Mouse (Mus musculus) kidney, embryonic 16.5 days (tissue): ENCODE measurements at regions not wholly inside any gene's neighbourhood (a gene's known extent, or its start where the extent isn't known, plus 50 kb on each side); places are given as distances from the start of the nearest gene placed in this dataset.
A peak's percentile ranks its signal among the peaks of the same experiment; 100 is the strongest.

ENCODE experiments used
- ATAC-seq: fragments of 200-750 bp; cut with Nextera tagmentation; 2 replicates; pipeline ENCODE4 v1.8.0; 2017; ENCODE audit warnings: moderate TSS enrichment; ENCODE audit not compliant: low FRiP score, low TSS enrichment
- H3K27ac ChIP-seq: fragments of 300-500 bp; sonication (generic); 2 replicates; pipeline ENCODE4 v1.5.1; 2014; ENCODE audit warnings: low read length
- H3K27me3 ChIP-seq: fragments of 300-500 bp; sonication (generic); 2 replicates; pipeline ENCODE4 v1.6.1; 2014; ENCODE audit warnings: low read length, control low read depth, mixed read lengths; ENCODE audit not compliant: insufficient read depth
- H3K36me3 ChIP-seq: fragments of 300-500 bp; sonication (generic); 2 replicates; pipeline ENCODE4 v1.6.1; 2014; ENCODE audit warnings: low read length, control low read depth, mixed read lengths; ENCODE audit not compliant: insufficient read depth
- H3K4me1 ChIP-seq: fragments of 300-500 bp; sonication (generic); 2 replicates; pipeline ENCODE4 v1.6.1; 2014; ENCODE audit warnings: low read length, control low read depth, mixed read lengths; ENCODE audit not compliant: insufficient read depth
- H3K4me2 ChIP-seq: fragments of 300-500 bp; sonication (generic); replicated peaks from 2 replicates; pipeline ENCODE4 v1.6.1; 2014; ENCODE audit warnings: low read depth, low read length
- H3K4me3 ChIP-seq: fragments of 300-500 bp; sonication (generic); 2 replicates; pipeline ENCODE4 v1.5.1; 2014; ENCODE audit warnings: mild to moderate bottlenecking, low read length
- H3K9ac ChIP-seq: fragments of 300-500 bp; sonication (generic); replicated peaks from 2 replicates; pipeline ENCODE4 v1.6.1; 2014; ENCODE audit warnings: low read length
- H3K9me3 ChIP-seq: fragments of 300-500 bp; sonication (generic); 2 replicates; pipeline ENCODE4 v1.6.1; 2016; ENCODE audit warnings: low read length, control low read depth
- WGBS: fragments of 180-500 bp; shearing (Covaris S2); extraction: QIAGEN DNeasy Blood & Tissue Kit; methylation state at CpG from one replicate; pipeline ENCODE4 v1.1.7; 2014; 5-methylcytosine and 5-hydroxymethylcytosine counted together

DNA sequence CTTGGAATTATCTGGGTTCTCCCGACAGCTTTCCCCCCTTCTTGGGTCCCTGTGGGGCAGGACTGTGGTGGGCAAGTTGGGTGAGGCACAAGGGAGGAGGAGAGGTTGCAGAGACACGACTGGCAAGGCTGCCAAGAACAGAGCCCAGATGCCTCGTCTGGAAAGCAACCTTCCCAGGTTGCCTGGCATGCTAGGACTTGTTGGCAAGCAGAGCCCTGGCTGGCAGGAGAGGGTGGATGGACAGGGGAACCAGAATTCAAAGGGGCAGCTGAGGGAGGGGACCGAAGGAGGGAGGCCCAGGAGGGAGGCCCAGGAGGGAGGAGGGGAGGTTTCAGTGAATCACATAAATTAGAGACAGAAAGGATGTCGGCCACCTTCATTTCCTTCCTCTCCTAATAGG is 274.8 kb downstream of the Sox9 start:
- 0 out of 2 replicates have a peak overlapping the region, but pooled peaks have one; percentile 2 for H3K27ac ChIP-seq
- H3K9me3 ChIP-seq: no peaks in the 10 kb centered on the region
- no peak overlapping the region; the same call in 1 of the 2 replicates for H3K9ac ChIP-seq
- no peaks in the 10 kb centered on the region for H3K36me3 ChIP-seq
- no peaks in the 10 kb centered on the region for H3K27me3 ChIP-seq
- no peak for ATAC-seq
- H3K4me2 ChIP-seq: no peak overlapping the region
- WGBS: 13% methylated on average over 5 of the region's 5 CpGs
- peaks cover 43% of the 10 kb centered on the region for H3K4me1 ChIP-seq
- no peak overlapping the region for H3K4me3 ChIP-seq

DNA sequence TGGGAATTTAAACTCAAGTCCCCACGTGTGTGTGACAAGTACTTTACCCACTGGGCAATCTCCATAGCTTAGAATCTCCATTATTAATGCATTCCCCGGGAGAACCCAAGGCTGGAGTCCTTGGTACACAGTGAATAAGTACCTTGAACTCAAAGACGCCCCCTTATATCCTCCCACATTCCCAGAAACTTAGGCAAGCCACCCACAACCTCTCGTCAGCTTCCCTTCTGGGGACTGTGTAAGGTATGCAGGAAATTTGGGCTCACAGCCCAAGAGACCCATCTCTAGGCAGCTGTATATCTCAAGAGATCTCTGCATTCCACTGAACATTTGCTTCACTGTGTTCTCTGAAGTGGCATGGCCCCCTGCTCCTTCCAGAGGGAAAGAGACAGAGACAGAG is 288.3 kb downstream of the Sox9 start:
- no peak overlapping the region for H3K4me3 ChIP-seq
- no peak overlapping the region for H3K9ac ChIP-seq
- ATAC-seq: no peak
- no peaks in the 10 kb centered on the region for H3K9me3 ChIP-seq
- no peaks in the 10 kb centered on the region for H3K27me3 ChIP-seq
- 0 out of 2 replicates have a peak, but pooled peaks cover under 1% of the 10 kb centered on the region for H3K4me1 ChIP-seq
- no peak overlapping the region for H3K27ac ChIP-seq
- 82% methylated on average over 4 of the region's 4 CpGs for WGBS
- no peak overlapping the region for H3K4me2 ChIP-seq
- H3K36me3 ChIP-seq: no peaks in the 10 kb centered on the region

DNA sequence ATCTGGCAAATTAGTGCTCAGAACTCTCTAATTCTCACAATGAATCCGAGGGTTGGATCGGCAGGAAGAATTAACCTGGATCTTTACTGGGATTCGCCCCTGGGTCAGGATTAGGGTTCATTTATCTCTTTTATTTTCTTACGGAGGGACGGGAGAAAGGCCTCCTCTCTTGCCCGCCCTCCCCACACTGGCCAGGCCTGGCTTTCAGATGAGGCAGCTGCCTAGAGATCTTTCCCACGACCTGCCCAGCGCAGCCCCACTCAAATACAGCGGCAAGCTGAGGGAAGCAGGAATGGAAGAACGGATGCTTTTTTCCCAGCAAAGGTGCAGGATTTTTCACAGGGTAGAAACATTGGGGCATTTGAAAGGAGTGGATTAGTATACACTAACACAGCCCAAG is 289.9 kb downstream of the Sox9 start:
- Histone ChIP-seq H3K4me2 (no peak overlapping the region), H3K4me1 (no peaks in the 10 kb centered on the region), H3K27me3 (no peaks in the 10 kb centered on the region), H3K36me3 (no peaks in the 10 kb centered on the region), H3K9ac (no peak overlapping the region), H3K27ac (no peak overlapping the region), H3K9me3 (0 out of 2 replicates have a peak, but pooled peaks cover 4% of the 10 kb centered on the region), H3K4me3 (no peak overlapping the region)
- ATAC-seq: no peak
- 53% methylated on average over 10 of the region's 10 CpGs for WGBS

DNA sequence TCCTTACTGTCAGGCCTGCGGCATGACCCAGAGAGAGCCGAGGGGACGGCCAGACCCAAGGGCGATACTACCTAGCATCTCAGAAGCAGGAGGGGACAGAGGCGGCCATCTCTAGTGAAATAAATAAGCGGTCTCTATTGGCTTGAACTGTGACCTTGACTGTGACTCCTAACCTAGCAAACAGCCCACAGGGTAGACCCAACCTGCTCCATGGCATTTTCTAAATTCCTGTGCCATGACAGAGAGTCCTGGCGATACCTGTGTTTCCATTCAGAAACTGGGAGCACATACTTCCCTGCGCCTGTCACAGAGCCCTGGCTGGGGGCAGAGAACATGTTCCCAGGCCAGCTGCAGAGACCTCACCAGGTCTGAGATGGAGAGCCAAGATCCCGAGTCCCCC is 292.3 kb downstream of the Sox9 start:
- Histone ChIP-seq H3K4me2 (no peak overlapping the region), H3K4me1 (no peaks in the 10 kb centered on the region), H3K9me3 (0 out of 2 replicates have a peak, but pooled peaks cover 4% of the 10 kb centered on the region), H3K36me3 (no peaks in the 10 kb centered on the region), H3K9ac (no peak overlapping the region), H3K4me3 (no peak overlapping the region), H3K27ac (no peak overlapping the region), H3K27me3 (no peaks in the 10 kb centered on the region)
- WGBS: 83% methylated on average over 9 of the region's 9 CpGs
- no peak for ATAC-seq

DNA sequence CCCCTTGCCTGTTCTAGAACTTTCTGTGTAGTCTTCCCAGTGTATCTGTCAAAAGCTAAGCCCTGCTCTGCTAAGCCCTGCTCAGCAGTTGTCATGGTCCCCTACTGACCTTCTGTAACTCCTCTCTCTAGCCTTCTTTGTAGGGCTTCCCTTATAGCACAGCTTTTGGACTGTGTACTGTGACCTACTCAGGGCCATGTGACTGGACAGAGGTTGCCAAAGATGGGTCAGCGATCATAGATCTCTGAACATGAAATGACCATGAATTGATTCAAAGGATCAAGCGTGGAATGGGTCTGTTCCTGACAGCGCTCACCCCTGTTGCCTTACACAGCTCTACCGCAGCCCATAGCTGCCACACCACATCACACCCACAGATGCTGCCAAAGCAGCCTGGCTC is 294.3 kb downstream of the Sox9 start:
- Histone ChIP-seq H3K4me1 (0 out of 2 replicates have a peak, but pooled peaks cover 3% of the 10 kb centered on the region), H3K36me3 (no peaks in the 10 kb centered on the region), H3K27ac (no peak overlapping the region), H3K9ac (no peak overlapping the region), H3K4me2 (no peak overlapping the region), H3K4me3 (no peak overlapping the region), H3K27me3 (no peaks in the 10 kb centered on the region), H3K9me3 (0 out of 2 replicates have a peak, but pooled peaks cover 4% of the 10 kb centered on the region)
- 95% methylated on average over 4 of the region's 4 CpGs for WGBS
- ATAC-seq: no peak

DNA sequence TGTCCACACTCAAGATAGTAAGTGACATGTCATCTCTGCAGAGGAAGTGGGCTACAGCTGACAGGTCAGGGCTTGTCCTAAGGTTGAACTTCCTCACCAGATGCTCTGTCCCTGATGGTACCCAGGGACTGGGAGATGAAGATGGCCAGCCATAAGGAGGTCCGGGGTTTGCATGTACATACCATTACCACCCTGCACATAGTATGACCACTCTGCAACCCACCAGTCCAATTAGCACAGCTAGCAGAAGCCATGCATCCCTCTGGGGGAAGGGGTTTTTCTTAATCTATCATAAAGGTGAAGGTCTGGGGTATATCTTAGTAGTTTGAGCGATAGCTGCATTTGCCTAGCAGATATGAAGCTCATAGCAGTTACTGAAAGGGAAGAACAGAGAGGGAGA is 298.3 kb downstream of the Sox9 start:
- Histone ChIP-seq H3K4me3 (no peak overlapping the region), H3K27me3 (no peaks in the 10 kb centered on the region), H3K4me1 (peaks cover 3% of the 10 kb centered on the region; the same call in 1 of the 2 replicates), H3K4me2 (no peak overlapping the region), H3K9ac (no peak overlapping the region), H3K27ac (no peak overlapping the region), H3K9me3 (0 out of 2 replicates have a peak, but pooled peaks cover 4% of the 10 kb centered on the region), H3K36me3 (no peaks in the 10 kb centered on the region)
- 93% methylated on average over 2 of the region's 2 CpGs for WGBS
- no peak for ATAC-seq

DNA sequence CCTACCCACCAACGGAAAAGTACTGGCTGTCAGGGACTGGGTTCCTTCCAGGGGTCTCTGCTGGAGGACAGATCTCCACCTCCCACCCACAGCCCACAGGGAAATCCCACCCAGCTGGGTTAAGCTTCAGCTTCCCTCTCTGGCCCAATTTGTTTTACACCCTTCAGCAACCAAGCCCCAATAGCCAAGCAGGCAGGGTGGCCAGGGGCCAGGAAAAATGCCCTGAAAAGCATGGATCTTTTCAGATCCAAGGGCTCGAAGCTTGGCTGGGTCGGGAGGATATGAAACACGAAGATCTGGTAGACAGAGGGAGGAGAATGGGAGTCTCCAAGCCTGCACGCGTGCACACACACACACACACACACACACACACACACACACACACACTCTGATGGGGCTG is 302.4 kb downstream of the Sox9 start:
- no peaks in the 10 kb centered on the region for H3K9me3 ChIP-seq
- no peak overlapping the region for H3K4me2 ChIP-seq
- H3K4me3 ChIP-seq: no peak overlapping the region
- 0 out of 2 replicates have a peak, but pooled peaks have one; percentile 22 for ATAC-seq
- H3K27ac ChIP-seq: no peak overlapping the region
- no peaks in the 10 kb centered on the region for H3K36me3 ChIP-seq
- no peaks in the 10 kb centered on the region for H3K27me3 ChIP-seq
- peaks cover 15% of the 10 kb centered on the region for H3K4me1 ChIP-seq
- WGBS: 70% methylated on average over 6 of the region's 6 CpGs
- no peak overlapping the region for H3K9ac ChIP-seq

DNA sequence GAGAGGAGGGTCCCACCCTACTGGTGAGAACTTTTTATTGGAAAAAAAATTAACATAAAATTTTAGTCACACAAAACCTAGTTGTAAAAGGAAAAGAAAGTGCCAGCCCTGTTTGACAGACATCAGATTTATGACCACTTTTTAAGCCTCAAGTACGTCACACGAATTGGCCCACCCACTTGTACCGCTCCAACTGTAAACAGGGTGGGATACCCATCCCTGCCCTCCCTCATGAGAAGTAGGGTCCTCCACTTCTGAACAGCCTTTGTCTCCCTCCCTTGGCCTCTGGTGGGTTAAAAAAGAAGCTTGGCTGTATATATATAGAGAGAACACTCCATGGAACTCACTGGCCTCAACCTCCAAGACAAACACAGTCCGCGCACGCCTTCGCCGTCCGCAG is 303.5 kb downstream of the Sox9 start:
- Histone ChIP-seq H3K9ac (no peak overlapping the region), H3K36me3 (no peaks in the 10 kb centered on the region), H3K4me2 (0 out of 2 replicates have a peak overlapping the region, but pooled peaks have one; percentile 5), H3K27ac (no peak overlapping the region), H3K27me3 (no peaks in the 10 kb centered on the region), H3K9me3 (no peaks in the 10 kb centered on the region), H3K4me3 (no peak overlapping the region), H3K4me1 (peaks cover 15% of the 10 kb centered on the region)
- ATAC-seq: no peak
- WGBS: 60% methylated on average over 9 of the region's 9 CpGs

DNA sequence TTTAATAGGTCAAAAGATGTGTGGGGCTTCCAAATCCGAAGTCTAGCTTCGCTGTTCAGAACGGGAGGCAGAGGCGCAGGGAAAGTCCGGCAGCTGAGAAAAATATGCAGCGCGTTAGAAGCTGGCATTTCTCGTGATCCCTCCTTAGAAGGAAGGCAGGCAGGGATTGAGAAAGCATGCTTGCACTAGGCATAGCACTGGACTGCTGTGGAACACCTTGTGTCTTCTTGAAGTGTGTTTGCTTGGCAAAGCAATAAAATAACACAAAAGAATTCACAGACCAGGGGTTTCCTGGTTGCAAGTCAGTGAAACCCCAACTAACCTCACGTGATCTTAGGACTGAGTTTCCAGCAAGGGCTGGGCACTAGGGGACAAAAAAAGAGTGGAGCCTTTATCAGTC is 305.1 kb downstream of the Sox9 start:
- H3K27me3 ChIP-seq: no peaks in the 10 kb centered on the region
- WGBS: 19% methylated on average over 9 of the region's 9 CpGs
- 0 out of 2 replicates have a peak overlapping the region, but pooled peaks have one; percentile 6 for H3K27ac ChIP-seq
- no peaks in the 10 kb centered on the region for H3K9me3 ChIP-seq
- no peaks in the 10 kb centered on the region for H3K36me3 ChIP-seq
- peak overlapping the region; percentile 21 for H3K4me2 ChIP-seq
- H3K9ac ChIP-seq: no peak overlapping the region
- peaks cover 12% of the 10 kb centered on the region for H3K4me1 ChIP-seq
- no peak overlapping the region for H3K4me3 ChIP-seq
- ATAC-seq: no peak

DNA sequence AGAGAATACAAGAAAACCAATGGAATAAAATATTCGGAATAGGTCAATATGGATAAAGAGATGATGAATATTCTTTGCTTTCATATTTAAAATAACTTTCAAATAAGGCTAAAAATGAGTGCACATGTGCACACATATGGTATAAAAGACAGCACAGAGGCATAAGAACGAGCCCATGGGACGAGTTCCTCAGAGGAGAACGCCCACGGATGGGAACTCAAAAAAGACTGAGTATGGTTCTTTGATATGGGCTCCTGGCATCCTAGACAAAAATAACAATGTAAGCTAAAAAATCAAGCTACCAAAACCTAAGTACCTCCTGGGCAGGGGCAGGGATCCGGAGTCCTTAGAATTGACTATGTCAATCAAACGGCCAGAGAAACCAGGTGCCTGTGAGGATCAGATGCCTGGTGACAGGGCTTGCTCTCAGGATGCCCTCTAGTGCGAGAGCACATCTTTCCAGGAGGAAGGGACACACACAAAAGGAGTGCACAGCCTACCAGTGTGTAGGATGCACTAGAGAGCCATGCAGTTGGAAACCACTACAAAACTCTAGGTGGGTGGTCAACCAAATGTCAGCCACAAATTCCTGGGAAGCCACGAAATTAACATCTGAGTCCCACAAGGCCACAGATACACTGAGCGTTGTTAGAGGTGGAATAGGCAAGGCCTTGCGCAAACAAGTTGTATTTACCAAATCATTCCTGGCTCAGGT is 307.8 kb downstream of the Sox9 start:
- Histone ChIP-seq H3K4me1 (peaks cover 16% of the 10 kb centered on the region; the same call in 1 of the 2 replicates), H3K9ac (no peak overlapping the region), H3K9me3 (no peaks in the 10 kb centered on the region), H3K27me3 (no peaks in the 10 kb centered on the region), H3K4me3 (no peak overlapping the region), H3K4me2 (no peak overlapping the region), H3K27ac (no peak overlapping the region), H3K36me3 (no peaks in the 10 kb centered on the region)
- WGBS: 87% methylated on average over 11 of the region's 11 CpGs
- ATAC-seq: no peak
